Mouse (Mus musculus) monocyte, adult 5-6 weeks (primary cell): ENCODE results near the gene Olfr860. TPM values are rescaled to one million over a fixed set of nuclear protein-coding genes. Genes with fewer than 3 reads are reported as not detected.
"Not testable (repeated sequence)": the region's sequence is repeated elsewhere in the genome, so short reads cannot be mapped to it uniquely, and the experiment has no call there.

Experiments used
- ATAC-seq: fragments of 153-309, 156-312 bp; replicated peaks from 2 replicates; pipeline ENCODE4 v1.8.0; 2017; ENCODE audit warnings: mild to moderate bottlenecking; ENCODE audit not compliant: low TSS enrichment, insufficient number of reproducible peaks, severe bottlenecking, poor library complexity, low FRiP score
- total RNA-seq: library from RNA; stranded (forward); fragments of 200-1000, 200-491, 200-594 nt; gene quantifications from 3 replicates; pipeline ENCODE4 v1.2.3, GENCODE M21; 2017

Olfr860 gene
- total RNA-seq, result not detected in 3 replicates

DNA sequence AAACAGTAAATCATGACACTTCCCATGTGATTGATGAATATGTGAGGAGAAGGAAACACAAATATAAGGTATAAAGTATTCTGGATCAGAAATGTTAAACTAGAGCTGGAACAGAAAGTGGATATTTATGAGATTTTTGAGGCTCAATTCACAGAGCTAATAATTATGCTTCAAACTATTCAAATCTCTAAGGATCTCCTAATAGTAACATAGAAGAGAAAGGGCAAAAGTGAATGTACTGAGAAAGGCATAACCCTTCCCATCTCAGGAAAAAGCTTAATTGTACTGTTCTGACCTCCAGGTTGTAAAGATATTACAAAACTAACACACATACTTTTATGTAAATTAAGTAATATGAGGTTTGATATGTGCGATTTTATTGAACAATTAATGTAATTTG, at the start of gene Olfr860:
Gene Olfr860, minus strand, starts transcription at position 101 of the 400 bp plus-strand sequence.
- no peak for ATAC-seq

DNA sequence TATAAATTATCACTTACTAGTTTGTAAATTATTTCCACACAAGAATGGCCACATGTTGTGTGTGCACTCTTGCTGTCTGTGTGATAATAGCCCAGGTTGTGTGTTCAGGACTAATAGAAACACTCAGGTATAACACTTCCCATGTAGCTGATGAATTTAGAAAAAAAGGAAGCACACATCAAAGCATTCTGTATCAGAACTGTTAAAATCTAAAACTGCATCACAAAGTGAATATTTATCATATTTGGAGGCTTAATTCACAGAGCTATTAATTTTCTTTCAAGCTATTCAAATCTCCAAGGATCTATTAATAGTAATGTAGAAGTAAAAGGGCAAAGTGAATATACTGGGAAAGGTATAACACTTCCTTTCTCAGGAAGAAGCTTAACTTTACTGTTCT, 38.4 kb upstream of the Olfr860 start, which contains the start of gene Olfr862:
Gene Olfr862, minus strand, starts transcription at position 101 of the 400 bp plus-strand sequence.
- no peak for ATAC-seq

DNA sequence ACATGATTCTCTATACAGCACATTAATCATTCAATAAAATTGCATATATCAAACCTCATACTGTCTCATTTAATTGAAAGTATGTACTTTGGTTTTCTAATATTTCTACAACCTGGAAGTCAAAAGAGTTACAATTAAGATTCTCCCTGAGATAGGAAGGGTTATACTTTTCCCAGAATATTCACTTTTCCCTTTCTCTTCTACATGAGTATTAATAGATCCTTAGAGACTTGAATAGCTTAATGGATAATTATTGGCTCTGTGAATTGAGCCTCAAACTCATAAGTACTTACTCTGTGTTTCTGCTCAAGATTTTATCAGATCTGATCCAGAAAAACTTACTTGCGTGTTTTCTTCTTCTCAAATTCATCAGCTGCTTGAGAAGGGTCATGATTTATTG, 44.9 kb downstream of the Olfr860 start, which contains the start of gene Olfr859:
Gene Olfr859, plus strand, starts transcription at position 301 of the 400 bp plus-strand sequence.
- ATAC-seq, result not testable (repeated sequence)

DNA sequence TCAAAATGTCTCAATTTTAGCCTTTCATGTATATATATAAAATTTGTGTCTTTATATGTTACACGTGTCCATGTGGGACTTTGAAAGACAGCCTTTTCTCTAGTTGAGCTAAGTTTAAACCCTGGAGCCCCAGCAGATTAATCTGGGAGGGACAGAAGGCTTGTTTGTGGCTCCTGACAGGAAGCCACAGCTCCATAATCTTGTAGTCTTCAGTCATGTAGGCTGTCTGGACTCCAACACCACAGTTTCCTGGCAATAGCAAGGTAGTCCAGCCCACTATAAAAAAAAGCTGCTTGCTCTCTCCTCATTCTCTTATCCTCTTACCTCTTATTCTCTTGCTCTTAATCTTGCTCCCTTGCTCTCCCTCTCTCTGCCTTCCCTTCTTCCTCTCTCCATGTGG, 46.5 kb downstream of the Olfr860 start:
- no peak for ATAC-seq

Other genes starting within 250 kb of the Olfr860 start
- 29.2 to 32.8 TPM (median 31.3 TPM) in 3 replicates for gene Zfp317, start 227.6 kb downstream of the Olfr860 start, total RNA-seq
- gene Olfr857, start 140.3 kb downstream of the Olfr860 start, total RNA-seq, result not detected in 3 replicates
- gene Olfr58, start 69.5 kb downstream of the Olfr860 start, total RNA-seq, result not detected in 3 replicates
- gene Olfr859, start 44.8 kb downstream of the Olfr860 start, total RNA-seq, result not detected in 3 replicates
- gene Olfr862, start 38.3 kb upstream of the Olfr860 start, total RNA-seq, result not detected in 3 replicates
- 0.39 to 0.85 TPM (median 0.48 TPM) in 3 replicates for gene Olfr77, start 67.1 kb upstream of the Olfr860 start, total RNA-seq
- gene Olfr866, start 178.3 kb upstream of the Olfr860 start, total RNA-seq, result not detected in 3 replicates
- gene Olfr867, start 207.8 kb upstream of the Olfr860 start, total RNA-seq, result not detected in 3 replicates
- gene Olfr868, start 248.9 kb upstream of the Olfr860 start, total RNA-seq, result not detected in 3 replicates